Mouse (Mus musculus) kidney, postnatal 25 days (tissue): Measurements from ENCODE around the gene Bag5.
"Not testable (repeated sequence)": the region's sequence is repeated elsewhere in the genome, so short reads cannot be mapped to it uniquely, and the experiment has no call there.

Experiments used
- DNase-seq, 2 experiments: peaks; one replicate each; pipeline ENCODE4 v3.0.0; 2021; ENCODE audit warnings: mixed read lengths in 2 of 2

The Bag5 gene

GRCm38 (mm10) chr12:111713004-111713651, at the start of gene Bag5, which contains the start of gene Apopt1:
TSS of gene Bag5 (minus strand) at chr12:111713257.
TSS of gene Apopt1 (plus strand) at chr12:111713261.
- DNase-seq = peak; percentile 90 to 96

GRCm38 (mm10) chr12:111760306-111760908, 47.4 kb upstream of the Bag5 start:
- DNase-seq = no peak

GRCm38 (mm10) chr12:111759176-111760061, 46.4 kb upstream of the Bag5 start:
- DNase-seq = peak; percentile 69 to 83

- DNase-seq = peak; percentile 78 to 85
Measured at GRCm38 (mm10) chr12:111758381-111759175, 45.5 kb upstream of the Bag5 start, which contains the start of gene Klc1. TSS of gene Klc1 (plus strand) at chr12:111758849.

- no peak for DNase-seq
Measured at GRCm38 (mm10) chr12:111757561-111758325, 44.7 kb upstream of the Bag5 start.

- DNase-seq = no peak
Measured at GRCm38 (mm10) chr12:111756698-111757082, 43.6 kb upstream of the Bag5 start.

GRCm38 (mm10) chr12:111756082-111756697, 43.1 kb upstream of the Bag5 start:
- no peak for DNase-seq

GRCm38 (mm10) chr12:111755231-111755630, 42.2 kb upstream of the Bag5 start:
- DNase-seq = no peak

GRCm38 (mm10) chr12:111754710-111755109, 41.7 kb upstream of the Bag5 start:
- DNase-seq = no peak

- DNase-seq = no peak
Measured at GRCm38 (mm10) chr12:111753347-111753746, 40.3 kb upstream of the Bag5 start.

GRCm38 (mm10) chr12:111752491-111752890, 39.4 kb upstream of the Bag5 start:
- no peak for DNase-seq

GRCm38 (mm10) chr12:111750739-111751138, 37.7 kb upstream of the Bag5 start:
- DNase-seq = no peak

- no peak for DNase-seq
Measured at GRCm38 (mm10) chr12:111747421-111747820, 34.4 kb upstream of the Bag5 start.

- peak; percentile 77 to 87 for DNase-seq
Measured at GRCm38 (mm10) chr12:111746091-111746490, 33.0 kb upstream of the Bag5 start.

- no peak for DNase-seq
Measured at GRCm38 (mm10) chr12:111745274-111745673, 32.2 kb upstream of the Bag5 start.

- peak in 1 of 2 experiments; percentile 19 for DNase-seq
Measured at GRCm38 (mm10) chr12:111743981-111744423, 30.9 kb upstream of the Bag5 start.

- DNase-seq = peak; percentile 40 to 55
Measured at GRCm38 (mm10) chr12:111743419-111743818, 30.4 kb upstream of the Bag5 start.

- DNase-seq = no peak
Measured at GRCm38 (mm10) chr12:111741338-111741737, 28.3 kb upstream of the Bag5 start.

- DNase-seq = peak; percentile 80 to 91
Measured at GRCm38 (mm10) chr12:111738754-111739153, 25.7 kb upstream of the Bag5 start.

- no peak for DNase-seq
Measured at GRCm38 (mm10) chr12:111737370-111737769, 24.3 kb upstream of the Bag5 start.

- DNase-seq = not testable (repeated sequence)
Measured at GRCm38 (mm10) chr12:111736676-111737075, 23.6 kb upstream of the Bag5 start.
